Comparison of ENCODE assay signal across 23 mouse cellular contexts in the genomic region with DNA sequence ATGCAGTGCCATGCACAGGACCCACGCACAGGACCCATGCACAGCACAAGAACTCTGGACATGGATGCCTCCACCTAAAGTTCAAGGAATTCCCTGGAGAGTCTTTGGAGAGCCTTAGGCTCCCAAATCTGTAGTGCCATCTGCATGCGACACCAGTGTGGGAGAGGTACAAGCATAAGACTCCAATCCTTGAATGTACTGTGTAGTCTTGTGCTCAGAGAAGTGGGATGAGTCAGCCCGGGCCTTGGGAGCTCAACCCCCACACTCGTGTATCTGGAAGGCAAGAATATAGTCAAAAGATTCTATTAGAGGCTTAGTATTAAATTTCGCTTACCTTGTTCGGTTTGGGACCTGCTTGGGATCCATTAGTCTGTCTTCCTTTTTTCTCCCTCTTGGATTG. TPM values are rescaled to one million over a fixed set of nuclear protein-coding genes. Genes with fewer than 3 reads are reported as not detected.
DNase-seq lines count a peak whose midpoint lies in the region; ATAC-seq and TF ChIP-seq lines count a peak whose summit lies in the region.
"Had no signal": no experiment of that assay in that cellular context is flagged by ENCODE, and none has a peak within 500 bp of the region (broad histone marks: within the 10 kb centered on the region; RNA-seq: fewer than 3 reads in every experiment).

No protein-coding gene starts in this region.

- peaks cover 3% of the 10 kb centered on the region for H3K4me1 ChIP-seq in olfactory bulb, adult 2 months (ENCODE audit: control insufficient read depth, insufficient read depth, low read length)
- H3K4me1 ChIP-seq: forebrain, embryonic 10.5 days; forebrain, embryonic 13.5 days; hindbrain, embryonic 12.5 days; hindbrain, embryonic 15.5 days had no signal

- H3K27ac ChIP-seq in olfactory bulb, adult 2 months (ENCODE audit: insufficient read depth, low read depth, low read length) = 0 out of 2 replicates have a peak overlapping the region, but pooled peaks have one; percentile 8
- H3K27ac ChIP-seq: forebrain, embryonic 10.5 days; forebrain, embryonic 13.5 days; gastrocnemius, adult 2 months; hindbrain, embryonic 12.5 days; hindbrain, embryonic 15.5 days had no signal

- ATAC-seq in frontal cortex, adult (ENCODE audit: low TSS enrichment) = peak; percentile 81
- ATAC-seq: forebrain, embryonic 13.5 days; forebrain, embryonic 16.5 days; Patski had no signal

- WGBS in olfactory bulb, adult 2 months = 59% methylated on average over 6 of the region's 6 CpGs

- intact Hi-C loops in left cerebral cortex, postnatal 10 days (cut with DNase I) = loop anchor here (5.0 kb wide), 2 partner anchors 71 to 86 kb away; no protein-coding TSS in a partner anchor

- no peak for DNase-seq in frontal cortex, postnatal 14 days (ENCODE audit: low spot score in 2 of 2)
- DNase-seq in left cerebral cortex, adult 11 months (ENCODE audit: low spot score) = peak; percentile 19
- no peak for DNase-seq in left cerebral cortex, postnatal 10 days (ENCODE audit: extremely low spot score in 1 of 2, low spot score in 2 of 2)
- peak; percentile 63 for DNase-seq in right cerebral cortex, adult 18-20 months
- no peak for DNase-seq in right cerebral cortex, postnatal 36 days (ENCODE audit: low spot score in 2 of 2)
- DNase-seq in cerebellum, postnatal 14 days = no peak
- DNase-seq: adrenal gland, postnatal 14 days; cerebellum, adult 11-12 months; cerebellum, adult 8-10 months; cerebellum, postnatal 10 days; gastrocnemius, adult 2 months; gastrocnemius, postnatal 14 days; heart, adult 11 months had no signal

- no peak overlapping the region for H3K4me3 ChIP-seq in olfactory bulb, adult 2 months (ENCODE audit: insufficient read depth, low read depth, low read length)
- H3K4me3 ChIP-seq: forebrain, embryonic 10.5 days; forebrain, embryonic 13.5 days; gastrocnemius, adult 2 months; hindbrain, embryonic 12.5 days; hindbrain, embryonic 15.5 days had no signal

- TF ChIP-seq POLR2A in olfactory bulb, adult 2 months (IDR thresholded peaks at IDR 0.05; ENCODE audit: insufficient read depth, low read depth, low read length) = no peak

- TF ChIP-seq CTCF in olfactory bulb, adult 2 months (IDR thresholded peaks at IDR 0.05; ENCODE audit: insufficient read depth, low read depth, low read length) = no peak

RNA-seq across cellular contexts. Expression of gene Ttc9, which starts 15.2 kb away (rescaled TPM):
- total RNA-seq in left cerebral cortex, postnatal 10 days (2021) = 10 to 100 TPM; 76.7 to 78.7 TPM
- polyA plus RNA-seq in olfactory bulb, adult 2 months (2012; ENCODE audit: insufficient read depth, insufficient read length, low replicate concordance, missing spikeins) = not detected in 2 replicates
- total RNA-seq: hematopoietic stem cell, adult 5-6 weeks had no signal

RNA-seq across cellular contexts. Expression of gene Med6, which starts 21.0 kb away (rescaled TPM):
- 10 to 100 TPM; 22.1 to 24.9 TPM for total RNA-seq in left cerebral cortex, postnatal 10 days (2021)
- not detected in 2 replicates for polyA plus RNA-seq in olfactory bulb, adult 2 months (2012; ENCODE audit: insufficient read depth, insufficient read length, low replicate concordance, missing spikeins)

RNA-seq across cellular contexts. Expression of gene Adam21, which starts 47.5 kb away (rescaled TPM):
- total RNA-seq in left cerebral cortex, postnatal 10 days (2021) = under 1 TPM; 0.30 TPM
- polyA plus RNA-seq in olfactory bulb, adult 2 months (2012; ENCODE audit: insufficient read depth, insufficient read length, low replicate concordance, missing spikeins) = not detected in 2 replicates
- total RNA-seq: adrenal gland, adult 18-20 months; adrenal gland, postnatal 14 days; gastrocnemius, adult 2 months; gastrocnemius, postnatal 14 days had no signal

Comparison
In these comparisons a context has a peak if more than half of its experiments do, and no peak if none do; other contexts are left out.
1. DNase-seq: peak in left cerebral cortex, adult 11 months (single experiment) and right cerebral cortex, adult 18-20 months (single experiment); none in frontal cortex, postnatal 14 days (0 of 2), left cerebral cortex, postnatal 10 days (0 of 2), right cerebral cortex, postnatal 36 days (0 of 2) and cerebellum, postnatal 14 days (0 of 2).